Mouse (Mus musculus) testis, postnatal 10 days (tissue): ENCODE measurements around the gene 2610021A01Rik.
"Not testable (repeated sequence)": the region's sequence is repeated elsewhere in the genome, so short reads cannot be mapped to it uniquely, and the experiment has no call there.

Source experiments
- DNase-seq: peaks from one replicate; pipeline ENCODE4 v3.0.0; 2021; ENCODE audit warnings: low spot score

The 2610021A01Rik gene

DNA sequence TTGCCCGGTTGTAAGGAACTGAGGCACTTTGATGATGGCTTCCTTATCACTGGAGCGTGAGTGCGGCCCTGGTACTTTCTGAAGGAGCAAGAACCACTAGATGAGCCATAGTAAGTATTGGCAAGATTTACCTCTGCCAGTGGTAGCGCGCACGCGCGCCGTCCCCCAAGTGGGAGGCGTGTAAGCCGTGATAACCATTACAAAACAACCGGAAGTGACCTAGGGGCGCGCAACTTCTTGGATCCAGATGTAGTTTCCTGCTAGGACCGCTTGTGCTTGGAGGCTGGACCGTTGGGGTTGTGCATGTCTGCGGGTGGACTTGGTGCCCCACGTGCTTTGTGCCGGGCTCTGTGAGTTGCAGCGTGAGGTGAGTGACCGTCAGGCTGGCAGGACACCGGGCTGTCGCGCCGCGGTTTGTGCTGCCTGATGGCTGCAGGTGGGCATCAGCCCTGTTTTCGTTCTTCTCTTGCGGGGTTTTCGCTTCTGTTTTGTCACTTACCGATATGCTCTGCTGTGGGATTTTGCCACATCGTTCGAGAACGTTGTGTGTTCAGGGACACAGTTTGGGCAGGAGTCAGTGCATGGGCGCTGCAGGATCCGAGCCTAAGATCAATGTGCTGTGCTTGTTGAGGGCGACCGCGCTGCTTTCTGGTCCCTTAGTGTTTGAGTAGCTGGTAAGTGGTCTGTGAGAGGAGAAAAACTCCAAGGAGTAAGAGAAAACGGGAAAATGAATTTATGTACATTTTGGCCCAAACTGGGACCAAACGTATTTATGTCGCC is at the start of gene 2610021A01Rik:
2610021A01Rik (plus strand) TSS at position 197 of the 780 bp plus-strand sequence.
- peak; percentile 88 for DNase-seq

DNA sequence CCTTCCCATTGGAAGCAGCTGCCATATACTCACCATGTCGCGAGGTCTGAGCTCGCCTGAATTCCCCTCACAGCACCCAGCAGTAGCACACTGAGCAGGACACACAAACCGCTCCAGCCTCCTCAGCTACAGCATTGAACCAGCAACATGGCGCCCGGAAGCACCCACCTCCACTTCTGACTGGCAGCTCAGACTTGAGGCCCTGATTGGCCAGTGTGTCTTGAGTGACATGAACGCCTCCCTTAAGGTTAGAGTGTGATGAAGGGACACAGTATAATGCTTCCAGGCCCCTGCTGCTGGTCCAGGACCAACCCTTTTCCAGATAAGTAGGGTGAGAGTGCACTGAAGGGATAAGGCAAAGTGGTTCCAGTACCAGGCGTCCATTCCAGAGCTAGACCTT is 38.3 kb upstream of the 2610021A01Rik start:
- no peak for DNase-seq

DNA sequence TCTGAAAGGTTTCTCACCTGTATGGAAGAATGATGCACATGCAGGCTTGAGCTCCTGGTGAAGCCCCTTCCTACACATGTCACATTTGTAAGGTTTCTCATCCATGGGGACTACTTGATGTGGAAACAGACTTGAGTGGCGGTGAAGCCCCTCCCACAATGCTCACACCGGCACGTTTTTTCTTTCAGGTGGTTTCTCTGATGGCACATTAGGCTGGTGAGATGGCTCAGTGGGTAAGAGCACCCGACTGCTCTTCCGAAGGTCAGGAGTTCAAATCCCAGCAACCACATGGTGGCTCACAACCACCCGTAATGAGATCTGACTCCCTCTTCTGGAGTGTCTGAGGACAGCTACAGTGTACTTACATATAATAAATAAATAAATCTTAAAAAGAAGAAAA is 25.5 kb upstream of the 2610021A01Rik start, which contains the start of gene Gm6871:
Gm6871 (minus strand) TSS at position 101 of the 400 bp plus-strand sequence.
- not testable (repeated sequence) for DNase-seq

- no peak for DNase-seq
These were observed 21.1 kb upstream of the 2610021A01Rik start for GRCm38 (mm10) chr7:41577956-41578355.

GRCm38 (mm10) chr7:41582028-41582427 is 17.0 kb upstream of the 2610021A01Rik start:
- no peak for DNase-seq

GRCm38 (mm10) chr7:41587831-41588230 is 11.2 kb upstream of the 2610021A01Rik start:
- not testable (repeated sequence) for DNase-seq

GRCm38 (mm10) chr7:41598615-41599014 is 415 bp upstream of the 2610021A01Rik start:
- DNase-seq = no peak

- DNase-seq = no peak
These were observed 1.0 kb downstream of the 2610021A01Rik start for GRCm38 (mm10) chr7:41599932-41600548.

GRCm38 (mm10) chr7:41611654-41612053 is 12.6 kb downstream of the 2610021A01Rik start:
- DNase-seq = no peak

DNA sequence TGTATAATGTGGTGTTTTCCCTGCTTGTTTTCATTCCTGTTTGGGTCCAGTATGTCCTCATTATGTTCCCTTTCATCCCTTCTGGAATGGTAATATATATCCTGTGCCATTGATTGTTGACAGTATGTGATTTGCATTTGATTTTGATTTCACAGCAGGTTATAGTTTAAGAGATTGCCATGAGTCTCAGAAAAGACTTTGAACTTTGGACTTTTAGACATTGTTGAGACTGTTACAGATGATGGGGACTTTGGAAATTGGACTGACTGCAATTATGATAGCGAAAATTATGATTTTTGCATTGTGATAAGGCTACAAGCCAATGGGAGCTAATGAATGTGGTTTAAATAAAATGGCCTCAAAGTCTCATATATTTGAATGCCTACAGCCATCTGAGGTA is 17.2 kb downstream of the 2610021A01Rik start:
- DNase-seq = not testable (repeated sequence)

- DNase-seq = peak; percentile 87
These were observed 33.6 kb downstream of the 2610021A01Rik start, which contains the start of gene Zfp788 for GRCm38 (mm10) chr7:41632409-41633220. TSS of gene Zfp788 (plus strand) at chr7:41633203.

GRCm38 (mm10) chr7:41633221-41633984 is 34.4 kb downstream of the 2610021A01Rik start:
- peak; percentile 88 for DNase-seq

DNA sequence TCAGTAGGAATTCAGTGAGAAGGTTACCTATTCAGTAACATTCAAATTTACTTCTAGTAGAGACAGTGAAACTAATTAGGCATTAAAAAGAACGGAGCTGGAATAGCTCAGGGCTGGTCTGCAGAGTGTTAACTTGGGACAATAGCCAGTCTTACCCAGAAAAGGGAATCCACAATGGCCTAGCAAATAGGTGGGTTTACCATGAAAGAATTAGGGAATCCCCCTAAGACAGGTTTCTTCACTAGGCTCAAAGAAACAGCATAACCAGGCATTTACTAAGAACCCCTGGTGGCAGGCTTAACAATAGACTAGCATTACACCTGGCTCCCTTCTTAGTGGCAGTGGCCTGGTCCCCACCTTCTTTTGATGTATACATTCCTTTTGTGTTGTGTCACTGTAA is 75.3 kb downstream of the 2610021A01Rik start:
- DNase-seq = not testable (repeated sequence)
